Mouse (Mus musculus): ENCODE data around the gene Il27.
A peak's percentile ranks its signal among the peaks of the same experiment; 100 is the strongest.

Il27 gene

DNA sequence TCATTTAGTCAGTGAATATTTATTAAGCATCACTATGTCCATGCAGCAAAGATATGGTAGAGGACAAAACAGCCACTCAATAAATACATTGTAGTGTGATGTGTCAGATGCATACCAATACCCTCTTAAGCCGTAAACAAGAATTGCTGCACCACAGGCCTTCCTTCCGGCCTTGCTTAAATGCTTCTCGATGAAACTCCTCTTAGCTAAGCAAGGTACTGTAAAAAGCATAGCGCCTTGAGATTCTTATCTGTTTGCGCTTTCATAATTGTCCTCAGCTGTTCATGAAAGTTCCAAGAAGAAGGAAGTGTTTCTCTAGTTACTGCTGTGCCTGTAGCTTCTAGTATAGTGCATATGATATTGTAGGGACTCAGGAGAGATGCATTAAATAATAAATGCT is 11.9 kb upstream of the Il27 start:
- no peak for DNase-seq (ENCODE audit: low spot score)

DNA sequence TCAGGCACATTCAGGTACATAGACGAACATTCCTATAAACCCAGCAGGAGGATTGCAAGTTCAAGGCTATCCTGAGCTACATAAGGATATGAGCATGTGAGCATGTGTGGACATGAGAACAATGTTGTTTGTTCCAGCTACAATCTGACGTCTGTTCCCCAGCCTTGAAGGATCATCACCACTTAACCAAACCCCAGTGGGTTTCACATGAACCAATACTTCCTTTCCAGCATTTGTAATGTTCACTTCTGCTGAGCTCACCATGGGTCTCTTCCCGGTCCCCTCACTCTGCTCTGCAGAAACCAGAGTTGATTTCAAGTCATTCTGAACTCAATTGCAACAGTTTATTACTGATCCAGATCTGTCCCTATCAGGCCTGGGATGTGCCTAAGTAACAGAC is 7.9 kb upstream of the Il27 start:
- DNase-seq (ENCODE audit: low spot score) = no peak

DNA sequence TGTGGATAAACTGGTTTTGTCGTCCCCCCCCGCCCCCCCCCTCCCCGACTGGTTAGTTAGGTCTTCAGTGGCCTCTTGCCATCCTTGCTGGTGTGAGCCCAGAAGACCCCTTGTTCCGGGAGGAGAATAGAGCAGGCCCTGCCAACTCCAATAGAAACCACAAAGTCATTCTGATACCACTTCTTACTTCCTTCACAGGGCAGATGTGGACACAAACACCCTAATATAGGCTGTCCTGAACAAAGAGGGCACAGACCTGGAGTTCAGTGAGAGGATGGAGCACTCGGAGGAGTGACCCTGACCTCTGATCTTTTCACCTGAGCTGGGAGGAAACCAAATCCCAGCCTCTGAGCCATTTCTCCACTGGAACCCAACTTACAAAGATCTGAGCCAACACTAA is 7.2 kb upstream of the Il27 start:
- DNase-seq (ENCODE audit: low spot score) = no peak

DNA sequence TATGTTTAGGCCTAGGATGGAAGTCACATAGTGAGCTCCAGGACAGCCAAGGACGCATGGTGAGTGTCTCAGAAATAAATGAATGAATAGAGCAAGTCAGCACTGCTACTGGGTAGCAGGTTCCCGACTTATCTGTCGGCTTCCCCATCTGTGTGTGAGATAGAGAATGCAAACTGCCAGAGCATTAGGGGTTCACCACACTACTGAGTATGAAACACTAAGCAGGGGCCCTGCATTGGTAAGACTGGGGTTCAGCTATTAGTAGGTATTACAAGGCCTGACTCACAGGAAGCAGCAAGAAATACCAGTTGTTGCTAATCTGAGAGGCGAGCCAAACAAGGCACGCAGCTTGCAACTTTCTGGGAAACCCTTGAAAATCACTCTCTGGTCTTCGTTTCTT is 4.2 kb upstream of the Il27 start:
- DNase-seq (ENCODE audit: low spot score) = no peak

DNA sequence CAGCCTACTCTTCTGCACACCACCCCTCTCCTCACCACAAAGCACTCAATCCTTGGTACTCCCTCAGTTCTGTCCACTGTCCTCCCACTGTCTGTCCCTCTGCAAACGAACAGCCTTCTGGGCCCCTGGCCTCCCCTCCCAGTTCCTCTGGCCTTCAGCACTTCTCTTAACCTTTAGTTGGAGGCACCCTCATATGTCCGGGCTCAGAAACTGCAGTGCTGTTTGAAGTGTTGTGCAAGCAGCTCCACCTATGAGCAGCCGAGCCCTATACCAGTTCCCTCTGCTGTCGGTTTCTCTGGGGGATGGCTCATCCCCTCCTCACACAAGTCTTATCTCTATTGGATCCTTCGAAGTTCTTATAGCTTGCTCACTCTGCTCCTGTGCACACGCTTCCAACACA is 1.7 kb upstream of the Il27 start:
- DNase-seq (ENCODE audit: low spot score) = no peak

DNA sequence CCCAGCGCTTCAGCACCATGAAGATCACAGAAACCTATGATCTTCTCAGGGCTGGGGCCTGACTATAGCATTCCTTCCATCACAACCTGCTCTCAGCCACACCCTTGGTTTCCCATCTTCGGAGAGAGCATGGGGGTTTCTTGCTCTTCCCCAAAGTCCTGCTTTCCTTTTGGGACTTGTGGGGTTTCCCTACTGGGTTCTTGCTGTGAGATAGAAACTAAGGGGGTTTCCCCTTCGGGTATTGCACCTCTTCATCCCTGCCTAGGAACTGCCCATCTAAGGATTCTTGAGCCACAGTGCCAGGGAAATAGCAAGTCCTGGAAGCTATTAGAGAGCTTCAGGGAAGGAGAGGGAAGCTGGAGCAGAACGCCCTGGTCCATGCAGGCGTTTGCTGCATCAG is 1.1 kb upstream of the Il27 start:
- DNase-seq (ENCODE audit: low spot score) = no peak

DNA sequence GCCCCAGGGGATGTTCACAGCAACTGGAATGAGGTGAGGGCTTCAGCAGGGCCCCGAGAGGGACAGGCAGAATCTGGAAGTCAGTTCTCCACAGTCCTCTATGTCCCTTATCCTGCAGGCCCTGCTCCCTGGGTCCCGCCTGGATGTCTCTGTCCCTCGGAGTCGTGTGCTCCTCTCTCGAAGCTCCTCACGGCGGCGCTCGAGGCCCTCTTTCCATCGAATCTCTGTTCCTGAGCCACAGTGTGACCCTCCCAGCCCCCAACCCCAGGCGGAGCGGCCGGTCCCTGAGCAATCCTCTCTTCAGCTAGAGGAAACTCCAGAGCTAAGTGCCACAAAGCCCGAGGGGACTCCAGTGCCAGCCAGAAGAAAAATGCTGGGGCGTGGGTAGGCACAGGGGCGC is 7.0 kb downstream of the Il27 start:
- peak; percentile 90 for DNase-seq (ENCODE audit: low spot score)

DNA sequence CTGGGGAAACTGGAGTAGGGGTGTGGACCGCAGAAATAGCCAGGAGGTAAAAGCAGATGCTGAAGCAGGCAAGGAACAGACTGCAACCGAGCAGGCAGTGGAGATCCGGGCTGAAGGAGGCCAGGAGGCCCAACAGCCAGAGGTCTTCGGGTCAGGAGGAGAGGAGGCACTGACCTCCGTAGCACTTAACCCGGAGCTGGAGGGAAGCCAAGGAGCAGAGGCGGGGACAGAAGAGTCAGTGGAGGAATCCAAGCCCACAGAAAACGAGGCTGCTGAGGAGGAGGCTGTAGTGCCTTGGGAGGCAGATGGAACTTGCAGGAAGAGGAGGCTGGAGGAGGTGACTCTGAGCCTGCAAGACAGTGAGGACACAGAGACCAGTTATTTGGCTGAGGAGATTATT is 7.9 kb downstream of the Il27 start:
- no peak for DNase-seq (ENCODE audit: low spot score)

DNA sequence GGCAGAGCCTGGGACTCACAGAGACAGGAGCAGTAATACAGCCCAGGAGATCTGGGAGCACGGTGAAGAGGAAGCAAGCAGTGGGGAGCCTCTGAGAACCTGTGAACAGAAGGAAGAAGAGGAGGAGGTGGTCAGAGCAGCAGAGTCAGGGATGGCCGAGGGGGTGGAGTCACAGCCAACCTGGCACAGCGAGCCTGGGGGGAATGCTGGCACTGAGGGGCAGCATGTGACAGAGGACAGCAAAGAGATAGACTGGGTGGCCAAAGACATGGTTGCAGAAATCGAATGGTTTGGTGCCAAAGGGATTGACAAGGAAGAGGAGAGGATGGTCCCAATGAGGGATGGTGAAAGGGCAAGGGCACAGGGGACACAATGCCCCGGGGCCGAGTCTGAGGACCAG is 9.0 kb downstream of the Il27 start, which contains the start of gene Cln3:
Gene Cln3, minus strand, starts transcription at position 101 of the 400 bp plus-strand sequence.
- no peak for DNase-seq (ENCODE audit: low spot score)

DNA sequence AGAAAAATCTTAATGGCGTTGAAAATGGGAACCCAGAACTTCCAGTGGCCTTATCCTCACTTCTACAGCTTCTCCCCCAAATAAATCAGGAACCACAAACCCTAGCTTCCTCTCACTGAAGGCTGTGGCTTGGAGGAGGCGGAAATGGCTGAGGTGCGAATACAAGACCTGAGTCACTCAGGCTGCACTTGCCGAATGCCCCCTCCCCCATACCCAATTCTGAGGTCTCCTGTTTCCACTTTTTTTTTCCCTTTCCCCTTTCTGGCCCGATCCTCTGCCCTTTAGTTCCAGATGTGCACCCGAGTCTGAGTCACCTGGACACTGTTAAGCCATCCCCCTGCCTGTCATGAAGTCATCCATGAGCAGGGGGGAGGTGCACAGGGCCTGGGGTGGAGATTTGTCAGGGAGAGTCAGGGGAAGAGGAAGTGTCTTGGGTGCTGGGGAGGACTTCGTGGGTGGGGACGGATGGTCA is 10.2 kb downstream of the Il27 start, which contains the start of gene Apobr:
Gene Apobr, plus strand, starts transcription at position 437 of the 472 bp plus-strand sequence.
- no peak for DNase-seq (ENCODE audit: low spot score)

DNA sequence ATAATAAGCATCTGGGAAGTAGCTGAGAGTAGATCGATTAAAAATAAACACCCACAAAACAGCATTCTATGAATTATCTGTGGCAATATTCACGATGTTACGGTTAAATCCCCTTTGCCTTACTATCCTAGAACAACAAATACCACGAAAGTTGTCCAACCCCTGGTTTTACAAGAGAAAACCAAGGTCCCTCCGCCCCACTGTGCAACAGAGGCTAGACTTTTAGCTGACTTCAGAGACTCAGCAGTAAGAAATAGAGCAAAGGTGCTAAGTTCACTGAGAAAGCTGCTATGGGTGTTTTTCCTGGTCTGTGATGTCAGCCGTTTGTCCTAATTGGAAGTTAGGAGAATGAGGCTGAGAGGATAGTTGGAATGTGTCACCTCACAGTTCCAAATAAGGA is 11.0 kb downstream of the Il27 start:
- DNase-seq (ENCODE audit: low spot score) = no peak

DNA sequence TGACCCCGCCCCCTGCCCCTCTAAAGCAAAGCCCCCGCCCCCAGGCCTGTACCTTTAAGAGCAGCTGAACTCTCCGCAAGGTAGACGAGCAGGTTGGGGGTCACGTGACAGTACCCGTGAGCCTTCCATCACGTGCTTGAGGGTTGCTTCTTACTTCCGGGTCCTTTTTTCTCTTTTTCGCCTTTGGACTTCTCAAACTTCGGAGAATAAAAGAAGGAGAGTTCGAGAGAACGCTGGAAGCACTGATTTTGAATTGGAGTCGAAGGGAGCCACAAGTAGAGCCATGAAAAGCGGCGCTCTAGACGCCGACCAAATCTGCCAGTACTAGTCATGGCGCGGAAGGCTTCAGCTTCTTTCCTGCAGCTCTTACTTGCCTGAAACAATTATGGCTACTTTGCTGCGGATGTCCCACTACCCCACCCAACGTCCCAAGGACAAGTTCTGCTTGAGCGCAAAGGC is 11.5 kb downstream of the Il27 start:
- DNase-seq (ENCODE audit: low spot score) = peak; percentile 94

DNA sequence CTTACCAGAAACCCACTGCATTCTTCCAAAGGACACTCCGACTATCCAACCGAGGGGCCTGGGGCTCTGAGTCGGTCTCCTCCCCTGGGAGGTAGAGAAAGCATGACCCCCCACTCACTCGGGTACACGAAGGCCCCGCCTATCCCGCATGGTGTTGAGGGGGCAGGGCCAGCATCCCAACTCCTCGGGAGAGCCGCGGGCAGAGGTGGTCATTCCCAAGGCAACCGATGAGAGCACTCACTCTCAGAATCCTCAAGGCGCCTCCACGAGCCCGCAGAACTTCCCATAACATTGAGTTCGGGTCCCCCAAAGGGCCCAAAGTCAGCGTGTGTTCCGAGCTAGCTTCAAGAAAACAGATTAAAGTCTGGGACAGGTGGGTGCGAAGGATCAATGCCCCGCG is 12.0 kb downstream of the Il27 start:
- DNase-seq (ENCODE audit: low spot score) = peak; percentile 59

DNA sequence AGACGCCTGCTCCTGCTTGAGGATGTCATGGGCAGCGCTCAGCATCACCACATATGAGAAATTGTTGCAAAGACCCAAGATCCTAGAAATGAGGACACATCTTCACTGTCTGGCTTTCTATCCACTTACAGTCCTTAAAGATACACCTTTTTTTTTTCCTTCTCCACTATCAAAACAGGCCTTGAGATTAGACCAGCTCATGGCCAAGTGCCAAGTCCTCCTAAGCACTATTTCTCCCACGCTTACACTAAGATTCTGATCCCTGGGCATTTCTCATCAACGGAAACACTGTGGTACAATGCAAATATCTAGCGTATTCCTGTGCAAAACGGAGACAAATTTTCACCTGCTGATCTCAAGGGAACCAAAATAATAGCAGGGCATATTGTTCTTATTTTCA is 13.1 kb downstream of the Il27 start:
- no peak for DNase-seq (ENCODE audit: low spot score)

DNA sequence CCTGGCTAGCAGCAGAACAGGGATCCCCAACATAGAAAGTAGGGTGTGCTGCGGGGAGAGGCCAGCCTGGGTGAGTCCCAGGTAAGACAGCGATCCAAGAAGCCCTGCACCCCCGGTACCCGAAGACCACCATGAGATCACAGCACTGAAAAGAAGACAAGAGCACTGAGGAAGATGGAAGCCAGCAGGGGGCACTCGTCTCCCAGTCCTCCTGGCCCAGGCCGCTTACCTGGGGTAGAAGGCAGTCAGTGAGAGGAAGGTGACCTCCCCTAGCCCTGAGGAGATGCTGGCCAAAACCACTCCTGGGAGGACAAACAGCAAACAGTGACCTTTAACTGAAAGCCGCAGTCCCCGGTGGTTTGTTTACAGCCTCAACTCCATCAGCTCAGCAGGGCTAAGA is 15.6 kb downstream of the Il27 start:
- peak; percentile 34 for DNase-seq (ENCODE audit: low spot score)

DNA sequence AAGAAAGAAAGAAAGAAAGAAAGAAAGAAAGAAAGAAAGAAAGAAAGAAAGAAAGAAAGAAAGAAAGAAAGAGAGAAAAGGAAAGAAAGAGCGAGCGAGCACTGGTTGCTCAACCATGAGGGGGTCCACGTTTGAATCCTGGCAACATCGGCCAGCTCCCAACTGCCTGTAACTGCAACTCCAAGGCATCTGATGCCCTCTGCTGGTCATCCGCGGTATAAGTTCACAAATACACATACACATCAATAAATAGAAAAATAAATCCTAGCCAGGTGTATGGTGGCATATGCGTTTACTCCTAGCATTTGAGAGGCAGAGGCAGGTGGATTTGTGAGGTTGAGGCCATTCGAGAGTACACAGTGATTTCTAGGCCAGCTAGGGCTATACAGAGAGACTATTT is 17.8 kb downstream of the Il27 start:
- DNase-seq (ENCODE audit: low spot score) = peak; percentile 81

DNA sequence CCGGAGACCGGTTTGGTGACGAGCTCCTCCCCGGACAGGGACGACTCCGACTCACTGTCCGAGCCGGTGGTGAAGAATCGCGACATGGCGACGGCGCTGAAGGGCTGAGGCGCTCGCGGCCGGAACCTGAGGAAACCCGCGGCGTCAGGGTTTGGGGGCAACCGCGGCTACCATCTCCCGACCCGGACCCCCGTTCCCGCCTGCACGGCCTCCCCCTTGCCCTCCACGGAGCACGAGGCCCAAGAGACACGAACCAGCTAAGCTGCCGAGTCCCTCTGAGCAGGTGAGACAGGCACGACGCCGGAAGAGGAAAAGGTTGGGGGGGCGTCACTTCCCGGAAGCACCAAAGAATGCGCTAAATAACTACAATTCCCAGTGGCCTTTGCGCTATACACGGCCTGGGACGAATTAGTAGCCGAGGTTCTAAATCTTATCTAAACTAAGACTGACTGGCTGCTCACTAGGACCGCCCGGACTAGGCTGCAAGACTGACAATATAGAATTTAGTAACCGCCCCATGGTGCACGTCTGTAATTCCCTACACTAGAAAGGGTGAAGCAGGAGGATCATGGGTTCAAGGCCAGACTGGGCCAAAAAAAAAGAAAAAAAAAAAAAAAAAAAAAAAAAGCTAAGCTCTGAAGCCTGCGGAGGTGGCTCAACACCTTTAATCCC is 28.5 kb downstream of the Il27 start, which contains the start of gene Eif3c:
Gene Eif3c, minus strand, starts transcription at position 318 of the 672 bp plus-strand sequence.
- DNase-seq (ENCODE audit: low spot score) = peak; percentile 96

DNA sequence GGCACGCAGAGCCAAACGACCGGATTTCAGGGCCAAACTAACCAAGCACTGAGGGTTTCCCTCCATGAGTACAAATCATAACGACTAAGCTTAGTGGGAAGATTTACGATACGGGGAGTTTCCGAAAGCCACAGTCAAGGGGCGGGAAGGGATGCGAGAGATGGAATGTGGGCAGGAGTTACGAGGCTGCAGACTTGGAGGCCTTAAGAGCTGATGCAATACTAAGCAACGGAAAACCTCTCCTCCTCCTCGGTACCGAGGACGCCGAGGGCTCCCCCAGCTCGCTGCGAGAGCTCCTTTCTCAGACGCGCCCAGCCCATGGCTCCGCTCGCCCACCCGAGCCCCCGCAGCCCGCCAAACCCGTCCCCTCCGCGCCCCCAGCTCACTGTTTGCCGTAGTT is 29.0 kb downstream of the Il27 start:
- peak; percentile 36 for DNase-seq (ENCODE audit: low spot score)

DNA sequence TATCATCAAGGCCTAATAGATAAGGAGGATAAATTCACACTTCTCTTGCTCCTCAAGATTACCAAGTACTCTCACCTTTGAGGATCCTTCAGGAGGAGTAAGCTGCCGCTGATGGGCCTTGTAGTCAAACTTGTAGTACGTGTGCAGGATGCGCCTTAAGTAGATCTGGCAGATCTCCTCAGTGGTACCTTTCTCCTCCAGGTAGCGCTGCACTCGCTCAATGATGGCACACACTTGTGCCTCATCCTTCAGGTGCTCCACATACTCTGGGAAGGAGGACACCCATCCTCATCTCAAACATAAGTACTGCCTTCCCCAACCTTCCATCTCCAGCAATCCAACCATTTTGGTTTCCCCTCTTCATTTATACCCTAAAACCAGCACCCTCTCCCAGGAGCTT is 38.1 kb downstream of the Il27 start:
- no peak for DNase-seq (ENCODE audit: low spot score)

DNA sequence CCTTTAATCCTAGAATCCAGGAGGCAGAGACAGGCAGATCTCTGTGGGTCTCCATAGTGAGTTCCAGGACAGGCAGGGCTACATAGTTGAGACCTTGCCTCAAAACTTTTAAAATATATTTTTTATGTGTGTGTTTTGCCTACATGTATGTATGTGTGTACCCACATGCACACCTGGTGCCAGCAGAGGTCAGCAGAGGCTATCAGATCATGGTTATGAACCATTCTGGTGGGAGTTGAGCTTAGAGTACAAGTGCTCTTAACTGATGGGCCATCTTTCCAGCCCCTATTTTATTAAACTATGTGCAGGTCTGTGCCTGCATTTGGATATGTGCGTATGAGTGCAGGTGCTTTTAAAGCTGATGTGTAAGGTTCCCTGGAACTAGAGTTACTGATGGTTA is 39.9 kb downstream of the Il27 start:
- no peak for DNase-seq (ENCODE audit: low spot score)

DNA sequence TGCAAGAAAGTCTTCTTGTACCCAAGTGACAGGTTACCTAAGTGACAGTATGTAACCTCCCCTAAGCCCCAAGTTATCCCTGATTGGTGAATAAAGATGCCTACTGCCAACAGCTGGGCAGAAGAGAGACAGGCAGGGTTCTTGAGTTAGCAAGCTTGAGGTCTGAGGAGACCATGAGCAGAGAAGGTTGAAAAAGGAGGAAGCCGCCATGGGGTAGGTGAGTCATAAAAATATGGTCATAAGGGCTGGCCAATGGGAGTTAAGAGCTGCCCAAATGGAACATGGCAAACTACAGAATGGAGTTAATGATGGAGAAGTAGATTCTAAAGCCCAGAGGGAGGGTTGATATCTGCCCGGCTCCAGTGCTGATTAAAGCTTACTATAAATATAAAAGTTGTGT is 49.1 kb downstream of the Il27 start:
- DNase-seq (ENCODE audit: low spot score) = no peak

DNA sequence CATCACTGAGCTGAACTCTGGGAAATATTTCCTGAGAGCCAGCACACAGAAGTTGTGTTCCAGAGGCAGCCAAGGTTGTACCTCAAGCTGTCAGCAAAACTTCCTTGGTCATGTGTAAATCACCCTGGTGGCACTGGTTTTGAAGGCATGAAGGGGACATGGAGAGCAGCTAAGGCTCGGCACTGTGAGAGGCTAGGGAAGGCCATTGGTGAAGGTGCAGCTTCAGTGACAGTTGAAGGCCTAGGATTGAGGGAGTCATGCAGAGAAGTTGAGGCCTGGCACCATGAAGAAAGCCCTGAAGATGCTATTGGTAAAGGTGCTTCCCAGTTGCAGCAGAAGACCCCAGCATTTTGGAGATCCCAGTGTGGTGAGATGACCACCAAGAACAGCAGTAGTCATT is 53.1 kb downstream of the Il27 start:
- no peak for DNase-seq (ENCODE audit: low spot score)

Measured in embryo, embryonic 10 days (tissue).